Mouse (Mus musculus): ENCODE measurements around the gene Nwd1. TPM values are rescaled to one million over a fixed set of nuclear protein-coding genes. Genes with fewer than 3 reads are reported as not detected.

Nwd1 gene
- polyA plus RNA-seq, 2 experiments from 2014 or later, result not detected

- no peak for ATAC-seq
Measured at GRCm38 (mm10) chr8:72766777-72767176, 120.3 kb downstream of the Nwd1 start.

Other genes with a start within 250 kb of the Nwd1 start
- gene Eps15l1, start 225.3 kb upstream of the Nwd1 start, polyA plus RNA-seq (2017; shearing (Covaris generic)), result 10 to 100 TPM; 43.2 to 52.4 TPM
- gene Calr3, start 202.8 kb upstream of the Nwd1 start, polyA plus RNA-seq (2017; shearing (Covaris generic)), result under 1 TPM; 0.36 to 0.81 TPM
- gene 1700030K09Rik, start 202.8 kb upstream of the Nwd1 start, polyA plus RNA-seq (2017; shearing (Covaris generic)), result 1 to 10 TPM; 3.7 to 5.3 TPM
- gene Cherp, start 171.5 kb upstream of the Nwd1 start, polyA plus RNA-seq (2017; shearing (Covaris generic)), result 10 to 100 TPM; 52.7 to 65.0 TPM
- gene Slc35e1, start 154.1 kb upstream of the Nwd1 start, polyA plus RNA-seq (2017; shearing (Covaris generic)), result 1 to 10 TPM; 6.9 to 7.3 TPM
- 1 to 10 TPM; 4.9 to 5.8 TPM for gene Med26, start 98.4 kb upstream of the Nwd1 start, polyA plus RNA-seq (2017; shearing (Covaris generic))
- 10 to 100 TPM; 81.4 to 85.5 TPM for gene Smim7, start 75.6 kb upstream of the Nwd1 start, polyA plus RNA-seq (2017; shearing (Covaris generic))
- 1 to 10 TPM in 1 of 2 experiments, under 1 TPM in 1; 0.56 to 1.5 TPM for gene Tmem38a, start 74.7 kb upstream of the Nwd1 start, polyA plus RNA-seq (2017; shearing (Covaris generic))
- gene Sin3b, start 76.6 kb downstream of the Nwd1 start, polyA plus RNA-seq (2017; shearing (Covaris generic)), result 100 to 1,000 TPM; 115 to 120 TPM
- gene F2rl3, start 115.2 kb downstream of the Nwd1 start, polyA plus RNA-seq (2017; shearing (Covaris generic)), result 1 to 10 TPM; 8.1 to 10.0 TPM

Data from activated CD4-positive, CD25-positive, alpha-beta regulatory T cell, adult 4 months (primary cell).